Mouse (Mus musculus) ES-E14 (cell line): ENCODE measurements around the gene Furin. TPM values are rescaled to one million over a fixed set of nuclear protein-coding genes. Genes with fewer than 3 reads are reported as not detected.

Source experiments
- DNase-seq: peaks from one replicate; pipeline ENCODE4 v3.0.0-alpha.2; 2013; ENCODE audit warnings: low read depth, low spot score
- H3K27ac ChIP-seq: 2 replicates; pipeline ENCODE4 v1.5.1; 2012; ENCODE audit warnings: low read depth, mild to moderate bottlenecking, low read length, moderate library complexity, mixed read lengths; ENCODE audit not compliant: poor library complexity, insufficient read depth, severe bottlenecking
- H3K36me3 ChIP-seq: 2 replicates; pipeline ENCODE4 v1.6.1; 2012; ENCODE audit warnings: mild to moderate bottlenecking, low read length, moderate library complexity, mixed read lengths; ENCODE audit not compliant: control insufficient read depth, poor library complexity, insufficient read depth, severe bottlenecking
- H3K4me1 ChIP-seq, 2 experiments: fragments of 150-350 bp in 1 of 2; sonication (generic) in 1 of 2; 2 replicates each; pipeline ENCODE4 v1.6.1; 2012; ENCODE audit warnings: low read length in 2 of 2, mild to moderate bottlenecking in 1 of 2, mixed read lengths in 1 of 2; ENCODE audit not compliant: control insufficient read depth in 2 of 2, insufficient read depth in 2 of 2, poor library complexity in 1 of 2
- H3K4me3 ChIP-seq, 2 experiments: fragments of 150-350 bp in 1 of 2; sonication (generic) in 1 of 2; 2 replicates each; pipeline ENCODE4 v1.5.1; 2012; ENCODE audit warnings: low read length in 2 of 2, low read depth in 1 of 2, mild to moderate bottlenecking in 1 of 2, mixed read lengths in 1 of 2; ENCODE audit not compliant: insufficient read depth in 1 of 2, poor library complexity in 1 of 2, severe bottlenecking in 1 of 2
- H3K9ac ChIP-seq: 2 replicates; pipeline ENCODE4 v1.6.1; 2012; ENCODE audit warnings: low read depth, mild to moderate bottlenecking, low read length, mixed read lengths; ENCODE audit not compliant: poor library complexity, insufficient read depth, severe bottlenecking
- H3K9me3 ChIP-seq: fragments of 150-350 bp; sonication (generic); 2 replicates; pipeline ENCODE4 v1.6.1; 2012; ENCODE audit warnings: low read depth, mild to moderate bottlenecking, low read length; ENCODE audit not compliant: control insufficient read depth, insufficient read depth
- CHD2 ChIP-seq: IDR thresholded peaks from 2 replicates; pipeline ENCODE4 v1.6.1; 2014; ENCODE audit warnings: mild to moderate bottlenecking, low read depth, low read length, inconsistent platforms
- HCFC1 ChIP-seq: IDR thresholded peaks from 2 replicates; pipeline ENCODE4 v1.6.1; 2012; ENCODE audit warnings: low read length, inconsistent platforms, borderline replicate concordance; ENCODE audit not compliant: insufficient read depth
- MAFK ChIP-seq: IDR thresholded peaks from 2 replicates; pipeline ENCODE4 v1.6.1; 2014; ENCODE audit warnings: mild to moderate bottlenecking, low read depth, low read length, inconsistent platforms; ENCODE audit not compliant: insufficient read depth
- ZC3H11A ChIP-seq: IDR thresholded peaks from 2 replicates; pipeline ENCODE4 v1.6.1; 2012; ENCODE audit warnings: low read depth, mild to moderate bottlenecking, inconsistent platforms, low read length, borderline replicate concordance
- ZNF384 ChIP-seq: IDR thresholded peaks from 2 replicates; pipeline ENCODE4 v1.6.1; 2012; ENCODE audit warnings: low read depth, low read length, inconsistent platforms
- in situ Hi-C, 2 experiments: fragments of 600-800 bp; cut with MboI; formaldehyde crosslinking; loops; one replicate each; pipeline ENCODE4 v1.15.1; 2025; ENCODE audit warnings: low sequenced_read_pairs in 2 of 2, inconsistent platforms in 1 of 2; ENCODE audit not compliant: unreplicated experiment in 2 of 2
- total RNA-seq: library from RNA; depleted of rRNA; stranded (reverse); fragments of 300-350 nt; gene quantifications from 2 replicates; pipeline ENCODE4 v1.2.3, GENCODE M21; 2012

The Furin gene
- total RNA-seq, 1 experiment = 17.7 TPM

DNA sequence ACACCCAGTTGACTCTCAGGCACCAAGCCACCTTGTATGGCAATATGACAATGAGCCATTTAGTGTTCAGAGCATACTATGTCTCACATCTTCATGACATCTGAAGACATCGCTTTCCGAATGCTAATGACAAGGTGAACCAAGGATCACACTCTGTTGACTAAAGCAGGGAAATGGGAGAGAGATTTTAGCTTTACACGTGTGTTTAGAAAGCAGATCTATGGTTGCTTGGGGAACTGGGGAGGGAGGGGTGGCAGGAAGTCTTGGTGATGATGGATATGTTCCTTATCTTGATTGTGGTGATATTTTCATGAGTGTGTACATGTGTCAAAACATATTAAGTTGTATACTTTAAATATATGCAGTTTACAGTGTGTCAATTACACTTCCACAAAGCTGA, 950 bp upstream of the Furin start:
- in situ Hi-C loops = no loop called here
- no peak overlapping the region for H3K27ac ChIP-seq
- TF ChIP-seq MAFK (no peak), ZC3H11A (no peak), CHD2 (no peak), HCFC1 (no peak), ZNF384 (no peak)
- no peaks in the 10 kb centered on the region; a peak in 1 of 4 replicates for H3K4me1 ChIP-seq
- no peak for DNase-seq
- no peaks in the 10 kb centered on the region for H3K9me3 ChIP-seq
- H3K36me3 ChIP-seq = no peaks in the 10 kb centered on the region
- no peak overlapping the region for H3K9ac ChIP-seq
- no peak overlapping the region for H3K4me3 ChIP-seq

DNA sequence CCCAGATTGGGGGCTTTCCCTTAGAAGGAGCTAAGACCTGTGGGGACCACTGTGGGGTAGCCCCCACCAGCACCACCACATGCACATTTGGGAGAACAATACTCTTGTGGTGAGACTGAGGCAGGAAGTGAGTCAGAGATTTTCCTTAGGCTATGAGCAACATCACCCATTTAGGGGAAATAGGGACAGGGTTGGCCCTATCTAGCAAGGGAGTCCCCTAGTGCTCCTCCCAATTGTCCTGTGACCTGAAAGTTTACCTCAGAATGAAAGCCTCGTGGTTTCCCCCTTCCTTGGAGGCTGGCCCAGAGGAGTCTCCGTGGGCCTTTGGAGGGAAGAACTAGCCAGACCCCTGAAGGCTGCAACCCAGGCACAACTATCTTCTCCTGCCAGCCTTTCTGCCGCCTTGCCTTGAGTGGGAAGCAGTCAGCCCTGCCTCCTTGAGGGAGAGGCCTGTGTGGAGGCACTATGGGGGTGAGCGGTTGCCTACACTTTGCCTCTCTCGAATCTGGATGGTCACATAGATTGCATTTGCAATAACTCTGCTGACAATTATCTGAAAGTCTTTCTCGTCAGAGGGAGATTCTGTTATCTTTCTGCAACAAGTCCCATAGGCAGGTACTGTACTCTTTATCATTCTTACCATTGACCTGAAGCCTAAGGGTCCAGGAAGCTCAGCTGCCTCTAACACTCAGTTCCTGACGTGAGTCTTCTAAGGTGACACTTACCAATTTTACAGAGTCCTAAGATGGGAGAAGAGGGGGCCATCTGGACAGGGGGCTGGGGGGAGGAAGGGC, 938 bp downstream of the Furin start:
- Histone ChIP-seq H3K27ac (no peak overlapping the region), H3K36me3 (no peaks in the 10 kb centered on the region), H3K4me3 (no peak overlapping the region), H3K9ac (no peak overlapping the region), H3K4me1 (peaks cover 0 to 2% of the 10 kb centered on the region in 2 experiments; a peak in 2 of 4 replicates), H3K9me3 (no peaks in the 10 kb centered on the region)
- DNase-seq = no peak
- in situ Hi-C loops = no loop called here
- TF ChIP-seq MAFK = no peak
- no peak for TF ChIP-seq ZNF384
- no peak for TF ChIP-seq HCFC1
- no peak for TF ChIP-seq ZC3H11A
- TF ChIP-seq CHD2 = no peak

DNA sequence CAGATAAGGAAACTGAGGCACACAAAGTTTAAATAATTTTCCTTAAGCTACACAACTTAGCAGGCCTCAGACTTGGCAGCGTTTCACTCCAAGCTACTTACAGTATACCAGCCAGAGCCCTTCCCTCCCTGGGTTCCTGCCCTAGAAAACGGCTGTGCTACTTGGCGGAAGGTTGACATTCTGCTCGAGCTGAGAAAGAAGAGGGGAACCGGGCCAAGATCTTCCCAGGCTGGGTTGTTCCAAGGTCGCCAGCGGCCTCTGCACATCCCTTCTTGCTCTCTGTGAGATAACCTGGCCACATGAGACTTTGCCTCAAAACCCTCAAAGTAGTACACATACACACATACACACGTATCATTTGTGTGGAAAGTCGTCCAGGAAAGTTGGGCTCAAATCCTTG, 1.7 kb downstream of the Furin start:
- peak overlapping the region in 1 of 2 experiments; percentile 63; a peak in 2 of 4 replicates for H3K4me3 ChIP-seq
- H3K4me1 ChIP-seq = peaks cover 0 to 2% of the 10 kb centered on the region in 2 experiments; a peak in 2 of 4 replicates
- no peaks in the 10 kb centered on the region for H3K9me3 ChIP-seq
- DNase-seq = no peak
- H3K9ac ChIP-seq = no peak overlapping the region
- H3K36me3 ChIP-seq = no peaks in the 10 kb centered on the region
- in situ Hi-C loops = no loop called here
- H3K27ac ChIP-seq = no peak overlapping the region
- TF ChIP-seq MAFK (no peak), HCFC1 (no peak)

GRCm38 (mm10) chr7:80402651-80403321, 2.5 kb downstream of the Furin start:
- Histone ChIP-seq H3K9me3 (no peaks in the 10 kb centered on the region), H3K27ac (no peak overlapping the region), H3K4me3 (peak overlapping the region; percentile 82 to 87), H3K4me1 (peaks cover 0 to 2% of the 10 kb centered on the region in 2 experiments; a peak in 2 of 4 replicates), H3K9ac (peak overlapping the region; percentile 79), H3K36me3 (no peaks in the 10 kb centered on the region)
- TF ChIP-seq MAFK (no peak), CHD2 (no peak), HCFC1 (no peak), ZC3H11A (no peak), ZNF384 (no peak)
- in situ Hi-C loops = no loop called here
- no peak for DNase-seq
